Mouse (Mus musculus) left cerebral cortex, adult 6 months (tissue): ENCODE results near the gene Parp14. TPM values are rescaled to one million over a fixed set of nuclear protein-coding genes. Genes with fewer than 3 reads are reported as not detected.

ENCODE experiments used
- long read RNA-seq, 2 experiments: library from polyadenylated mRNA; unstranded; transcript quantifications; one replicate each; pipeline ENCODE4 v2.0.0; 2019 to 2020
- polyA plus RNA-seq: library from polyadenylated mRNA; unstranded; fragments of <200 nt; fragmentation: Nextera tagmentation; gene quantifications from 2 replicates; pipeline ENCODE4 v1.2.3, GENCODE M21; 2021

The Parp14 gene
- polyA plus RNA-seq = 0.16 and 0.21 TPM in 2 replicates
- long read RNA-seq, experiment 1, partial matches to known transcripts = 1 of 1 reads
- long read RNA-seq, experiment 1, other reads (novel, unspliced or antisense) = 0 of 1 reads
- long read RNA-seq, experiment 2, partial matches to known transcripts = 0 of 2 reads
- long read RNA-seq, experiment 2, other reads (novel, unspliced or antisense) = 2 of 2 reads

GRCm38 (mm10) chr16:35871048-35871851 lies at the start of gene Parp14:
TSS of gene Parp14 (minus strand) at chr16:35871544.

Other genes with a start within 250 kb of the Parp14 start
- gene Dirc2, start 102.2 kb downstream of the Parp14 start, polyA plus RNA-seq = 6.4 TPM in 2 replicates
- 4.4 and 4.6 TPM in 2 replicates for gene Hspbap1, start 101.2 kb downstream of the Parp14 start, polyA plus RNA-seq
- gene Parp9, start 66.9 kb upstream of the Parp14 start, polyA plus RNA-seq = 2.0 and 2.3 TPM in 2 replicates
- gene Dtx3l, start 67.6 kb upstream of the Parp14 start, polyA plus RNA-seq = 1.4 and 1.7 TPM in 2 replicates
- gene Kpna1, start 107.2 kb upstream of the Parp14 start, polyA plus RNA-seq = 38.2 and 56.5 TPM in 2 replicates
- gene Wdr5b, start 169.6 kb upstream of the Parp14 start, polyA plus RNA-seq = 3.6 and 5.3 TPM in 2 replicates
- 240 and 250 TPM in 2 replicates for gene Fam162a, start 200.1 kb upstream of the Parp14 start, polyA plus RNA-seq
- 23.1 and 26.5 TPM in 2 replicates for gene Ccdc58, start 200.1 kb upstream of the Parp14 start, polyA plus RNA-seq